Mouse (Mus musculus): ENCODE data around the gene Usp28.
"Not testable (repeated sequence)": the region's sequence is repeated elsewhere in the genome, so short reads cannot be mapped to it uniquely, and the experiment has no call there.

Gene Usp28

GRCm38 (mm10) chr9:48984845-48985707 is at the start of gene Usp28:
Gene Usp28 (plus strand): TSS chr9:48985375.
- DNase-seq, result peak; percentile 97

- DNase-seq, result no peak
Observed at GRCm38 (mm10) chr9:48942349-48942748, 42.8 kb upstream of the Usp28 start.

DNA sequence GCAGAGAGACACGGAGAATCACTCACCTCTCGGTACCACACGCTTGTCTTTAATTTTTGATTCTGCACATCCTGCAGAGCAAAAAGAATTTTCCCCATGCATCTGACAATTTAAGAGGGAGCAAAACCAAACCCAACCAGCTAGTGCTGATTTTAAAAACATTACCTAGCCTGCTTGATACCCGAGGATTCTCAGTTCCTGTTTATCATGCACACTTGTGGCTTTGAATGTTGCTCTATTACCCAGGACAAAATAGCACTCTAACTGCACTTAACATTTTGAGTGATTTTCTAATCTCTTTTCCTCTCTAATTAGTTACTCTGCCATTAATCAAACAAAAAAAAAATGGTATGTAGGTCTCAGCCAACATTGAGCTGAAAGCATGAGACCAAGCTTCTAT is 37.6 kb upstream of the Usp28 start:
- no peak for DNase-seq

- no peak for DNase-seq
Observed at GRCm38 (mm10) chr9:48961314-48961713, 23.9 kb upstream of the Usp28 start.

DNA sequence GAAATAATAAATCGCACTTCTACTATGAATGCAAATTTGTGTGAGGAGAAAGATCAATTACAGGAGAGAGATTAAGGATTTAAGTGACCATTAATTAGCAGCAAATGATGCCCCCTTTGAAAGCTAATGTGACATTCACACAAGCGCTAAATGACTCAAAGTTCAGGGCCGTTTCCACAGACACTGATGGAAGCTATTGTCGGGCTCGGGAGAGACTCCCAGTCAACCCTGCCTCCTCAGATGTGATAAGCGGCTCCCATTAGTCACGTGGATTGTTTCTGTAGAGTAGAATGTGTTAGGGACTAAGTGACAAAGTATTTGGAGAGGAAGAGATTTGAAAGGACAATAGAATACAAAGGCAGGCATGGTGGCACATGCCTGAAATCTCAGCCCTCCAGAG is 23.0 kb upstream of the Usp28 start:
- no peak for DNase-seq

GRCm38 (mm10) chr9:48964587-48965040 is 20.6 kb upstream of the Usp28 start, which contains the start of gene Htr3b:
Gene Htr3b (minus strand): TSS chr9:48964990.
- no peak for DNase-seq

DNA sequence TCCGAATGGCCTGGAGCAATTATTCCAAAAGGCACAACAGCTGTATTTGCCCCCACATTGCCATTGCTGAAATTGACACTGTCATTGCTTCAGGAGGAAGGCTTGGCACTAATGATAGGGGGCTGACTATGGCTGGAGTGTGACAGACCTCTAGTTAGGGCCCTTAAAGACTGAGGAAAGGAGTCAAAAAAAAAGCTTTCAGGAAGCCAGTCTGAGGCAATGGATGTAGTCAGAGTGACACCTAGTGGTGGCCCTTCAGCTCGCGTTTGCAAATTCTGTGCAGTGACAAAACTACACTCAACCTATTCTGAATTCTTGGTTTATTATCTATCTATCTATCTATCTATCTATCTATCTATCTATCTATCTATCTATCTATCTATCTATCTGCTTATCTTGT is 12.7 kb upstream of the Usp28 start:
- DNase-seq, result peak; percentile 67

DNA sequence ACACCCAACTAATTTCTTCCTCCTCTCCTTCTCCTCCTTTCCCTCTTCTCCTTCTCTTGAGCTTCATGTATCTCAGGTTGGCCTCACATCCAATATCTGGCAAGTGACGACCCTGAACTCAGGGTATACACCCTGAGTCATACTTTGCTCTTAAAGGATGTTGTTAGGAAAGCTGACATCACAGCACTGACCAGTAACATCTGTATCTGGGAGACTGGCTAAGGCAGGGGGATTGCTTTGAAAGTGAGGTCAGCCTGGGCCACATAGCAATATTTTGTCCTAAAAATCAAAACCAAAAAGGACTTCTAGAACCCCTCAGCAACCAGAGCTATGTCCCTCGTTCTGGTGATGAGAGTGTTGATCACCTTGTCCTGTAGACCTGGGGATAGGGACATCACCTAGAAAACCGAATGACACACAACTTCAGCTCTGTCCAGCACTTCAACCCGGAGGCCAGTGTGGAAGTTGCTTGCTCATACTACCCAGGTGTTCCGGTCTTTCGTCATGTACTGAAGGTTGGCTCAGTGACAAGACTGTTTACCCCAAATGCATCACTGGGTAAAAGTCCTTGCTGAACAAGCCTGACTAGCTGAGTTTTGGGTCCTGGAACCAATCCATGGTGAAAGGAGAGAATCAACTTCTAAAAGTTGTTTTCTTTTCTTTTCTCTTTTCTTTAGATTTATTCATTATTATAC is 8.4 kb upstream of the Usp28 start:
- DNase-seq, result no peak

DNA sequence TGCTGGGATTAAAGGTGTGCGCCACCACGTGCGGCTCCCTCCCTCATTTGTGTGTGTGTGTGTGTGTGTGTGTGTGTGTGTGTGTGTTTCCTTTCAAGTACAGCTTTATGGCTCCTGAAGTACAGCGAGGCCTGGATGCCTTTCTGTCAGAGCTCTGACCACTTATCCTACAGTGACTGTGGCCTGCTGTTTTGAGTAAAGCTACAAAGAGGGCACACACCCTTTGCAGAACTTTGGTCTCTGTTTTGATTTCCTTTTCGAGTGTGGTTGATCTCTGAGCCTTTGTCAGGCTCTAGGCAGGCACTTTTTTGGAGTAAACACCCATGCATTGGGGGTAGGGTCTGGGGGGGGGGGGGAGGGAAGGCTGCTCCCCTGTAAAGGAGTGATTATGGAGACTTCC is 4.8 kb upstream of the Usp28 start:
- DNase-seq, result no peak

GRCm38 (mm10) chr9:48980781-48981180 is 4.4 kb upstream of the Usp28 start:
- DNase-seq, result no peak

GRCm38 (mm10) chr9:48981827-48982226 is 3.3 kb upstream of the Usp28 start:
- DNase-seq, result no peak

DNA sequence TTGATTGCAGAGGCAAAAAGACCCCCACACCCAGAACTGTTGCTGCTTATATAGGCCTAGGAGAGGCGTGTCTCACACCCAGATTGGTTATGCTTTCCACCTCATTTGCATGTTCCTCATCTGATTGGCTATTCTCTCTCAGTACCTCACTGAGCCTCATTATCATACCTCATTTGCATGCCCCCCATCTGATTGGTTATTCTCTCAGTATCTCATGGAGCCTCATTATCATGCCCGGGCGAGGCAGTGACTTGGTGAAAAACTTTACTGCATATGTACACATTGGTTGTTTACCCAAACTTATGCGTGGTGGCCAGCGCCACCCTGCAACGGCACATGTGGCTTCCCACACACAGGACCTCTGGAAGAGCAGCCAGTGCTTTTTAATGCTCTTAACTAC is 1.4 kb upstream of the Usp28 start:
- DNase-seq, result not testable (repeated sequence)

DNA sequence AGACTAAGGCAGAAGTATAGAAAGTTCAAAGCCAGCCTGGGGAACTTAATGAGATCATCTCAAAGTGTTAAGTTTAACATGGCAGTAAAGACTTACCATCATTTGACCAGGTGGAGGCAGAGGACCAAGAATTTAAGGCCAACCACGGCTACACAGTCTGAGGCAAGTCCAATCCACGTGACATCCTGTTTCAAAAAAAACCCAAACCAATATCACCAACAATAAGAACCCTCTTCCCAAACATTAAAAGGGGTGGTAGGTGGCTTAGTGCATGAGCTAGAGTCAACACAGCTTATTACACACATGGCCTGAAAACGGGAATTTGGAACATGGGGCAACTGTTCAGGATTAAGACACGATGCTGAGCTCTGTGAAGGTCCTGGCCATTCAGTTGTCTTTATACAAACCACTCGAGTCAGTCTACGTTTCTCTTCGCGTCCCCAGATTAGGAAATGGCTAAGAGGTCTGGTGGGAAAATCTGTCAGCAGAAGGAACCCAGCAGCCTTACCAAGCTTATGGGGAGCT is 793 bp upstream of the Usp28 start:
- DNase-seq, result no peak

DNA sequence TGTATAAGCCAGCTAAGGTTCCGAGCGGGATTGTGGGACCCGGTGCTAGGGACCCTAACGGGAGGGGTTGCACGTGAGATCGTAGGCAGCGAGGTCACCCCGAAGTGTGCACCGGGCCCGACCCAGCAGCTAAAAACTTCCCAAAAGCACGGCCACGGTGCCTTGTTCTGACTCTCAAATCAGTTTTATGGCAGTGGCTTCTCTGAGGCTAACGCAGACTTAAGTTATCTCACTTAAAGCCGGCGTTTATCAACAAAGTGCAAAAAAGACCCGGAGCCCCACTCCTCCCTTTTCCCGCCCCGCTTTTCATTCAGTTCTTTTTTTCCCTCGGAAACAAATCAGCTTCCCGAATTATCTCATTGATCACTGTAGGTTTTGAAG is 523 bp downstream of the Usp28 start:
- DNase-seq, result no peak

GRCm38 (mm10) chr9:48986616-48987141 is 1.5 kb downstream of the Usp28 start:
- DNase-seq, result no peak

GRCm38 (mm10) chr9:48987201-48988101 is 2.3 kb downstream of the Usp28 start:
- DNase-seq, result no peak

DNA sequence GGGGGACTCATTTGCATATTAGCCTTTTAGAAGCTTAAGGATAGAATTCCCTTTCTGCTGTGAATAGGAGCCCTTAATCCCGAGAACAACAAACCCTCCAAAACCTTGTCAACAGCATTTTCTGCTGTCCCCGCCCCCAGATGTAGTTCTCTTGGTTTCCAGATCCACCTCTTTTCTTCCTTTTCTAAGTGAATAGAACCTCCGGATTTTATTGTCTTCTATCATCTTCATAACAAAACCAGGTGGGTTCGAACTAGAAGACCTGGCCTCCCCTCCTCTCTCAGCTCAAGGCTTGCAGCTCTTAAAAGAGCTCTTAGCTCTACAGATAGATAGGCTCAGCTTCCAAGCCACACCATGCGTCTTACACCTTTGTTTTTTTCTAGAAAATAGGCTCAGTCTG is 6.5 kb downstream of the Usp28 start:
- DNase-seq, result no peak

DNA sequence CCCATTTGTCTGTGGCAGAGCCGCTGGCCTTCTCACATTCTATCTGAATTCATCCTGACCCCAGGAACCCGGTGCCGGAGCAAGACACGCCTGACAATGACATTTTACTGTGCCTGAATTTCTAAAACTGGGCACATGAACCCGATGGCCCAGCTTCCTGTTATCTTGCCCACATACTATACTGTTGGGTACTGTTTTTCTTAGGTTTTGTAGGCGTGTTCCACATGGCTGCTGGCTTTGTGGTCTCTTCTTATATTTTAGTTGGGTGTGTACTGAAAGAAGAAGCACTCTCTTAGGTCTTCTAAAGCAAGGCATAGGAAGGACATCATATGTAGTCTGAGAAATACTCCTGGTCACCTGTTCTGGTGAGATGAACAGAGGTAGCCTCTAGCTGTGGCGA is 9.6 kb downstream of the Usp28 start:
- no peak for DNase-seq

GRCm38 (mm10) chr9:48995735-48996134 is 10.6 kb downstream of the Usp28 start:
- DNase-seq, result no peak

DNA sequence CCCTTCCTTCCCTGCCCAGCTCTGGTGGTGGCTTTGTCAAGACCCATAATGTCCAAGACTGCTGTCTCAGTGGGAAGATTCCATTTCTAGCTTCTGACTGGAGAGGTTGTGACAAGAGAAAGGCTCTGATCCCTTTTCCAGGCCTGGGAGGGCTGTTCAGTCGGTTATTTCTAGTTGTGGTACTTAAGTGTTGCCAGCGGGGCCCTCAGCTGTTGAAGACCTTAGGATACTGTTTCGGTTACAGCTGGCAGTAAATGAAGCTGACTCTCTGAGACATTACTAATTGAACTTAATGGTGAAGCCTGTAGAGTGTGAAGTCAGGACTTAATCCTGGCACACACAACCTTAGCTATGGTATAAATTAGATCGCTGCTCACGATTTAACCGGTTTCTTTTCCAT is 14.1 kb downstream of the Usp28 start:
- DNase-seq, result no peak

- no peak for DNase-seq
Observed at GRCm38 (mm10) chr9:49015824-49016223, 30.6 kb downstream of the Usp28 start.

DNA sequence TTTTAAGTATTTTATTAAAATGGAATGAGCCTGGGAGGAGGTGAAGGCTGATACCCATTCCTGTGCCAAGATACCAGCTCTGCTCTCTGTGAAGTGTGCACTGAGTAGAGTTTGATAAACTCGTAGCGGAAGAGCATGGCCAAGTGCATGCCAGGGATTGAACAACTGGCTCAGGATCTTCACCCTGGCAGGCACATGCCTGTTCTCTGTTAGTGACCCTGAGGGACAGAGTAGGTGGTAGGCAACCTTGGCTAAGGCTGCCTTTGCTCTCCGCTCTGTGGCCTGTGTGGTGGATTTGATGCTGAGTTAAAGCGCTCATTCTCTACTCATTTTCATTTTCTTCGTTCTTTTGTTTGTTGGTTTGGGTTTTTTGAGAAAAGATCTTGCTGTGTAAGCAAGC is 36.1 kb downstream of the Usp28 start:
- DNase-seq, result no peak

GRCm38 (mm10) chr9:49023956-49024355 is 38.8 kb downstream of the Usp28 start:
- DNase-seq, result no peak
